Mouse (Mus musculus) kidney, adult 2 months (tissue): ENCODE measurements around the gene Vwc2l.

Experiments used
- CTCF ChIP-seq: fragments of 200-500 bp; conservative IDR thresholded peaks from 2 replicates; pipeline ENCODE4 v1.5.1; 2011; ENCODE audit warnings: low read depth, mild to moderate bottlenecking, control low read depth, low read length, moderate library complexity, mixed read lengths; ENCODE audit not compliant: insufficient read depth, insufficient read length
- POLR2A ChIP-seq: fragments of 200-500 bp; IDR thresholded peaks from one replicate; pipeline ENCODE4 v1.6.1; 2011; ENCODE audit warnings: low read depth, low read length, control low read depth

GRCm38 (mm10) chr1:70884156-70884555 lies 158.6 kb downstream of the Vwc2l start:
- TF ChIP-seq CTCF (no peak), POLR2A (no peak)
